Mouse (Mus musculus) thymus, adult 2 months (tissue): Measurements from ENCODE around the gene Fut4. TPM values are rescaled to one million over a fixed set of nuclear protein-coding genes. Genes with fewer than 3 reads are reported as not detected.

Source experiments
- DNase-seq: peaks from one replicate; pipeline ENCODE4 v3.0.0; 2021
- H3K27ac ChIP-seq: fragments of 200-500 bp; 2 replicates; pipeline ENCODE4 v1.5.1; 2012; ENCODE audit warnings: low read length, control low read depth; ENCODE audit not compliant: control insufficient read depth, insufficient read depth
- H3K27me3 ChIP-seq: fragments of 200-500 bp; 2 replicates; pipeline ENCODE4 v1.6.1; 2012; ENCODE audit warnings: mild to moderate bottlenecking, low read length, moderate library complexity, mixed read lengths; ENCODE audit not compliant: control insufficient read depth, insufficient read depth
- H3K36me3 ChIP-seq: fragments of 200-500 bp; 2 replicates; pipeline ENCODE4 v1.6.1; 2012; ENCODE audit warnings: mild to moderate bottlenecking, low read length, moderate library complexity; ENCODE audit not compliant: control insufficient read depth, insufficient read depth
- H3K4me1 ChIP-seq: fragments of 200-500 bp; replicated peaks from 2 replicates; pipeline ENCODE4 v1.6.1; 2012; ENCODE audit warnings: low read length; ENCODE audit not compliant: control insufficient read depth, insufficient read depth
- H3K4me3 ChIP-seq: fragments of 200-500 bp; 2 replicates; pipeline ENCODE4 v1.5.1; 2012; ENCODE audit warnings: mild to moderate bottlenecking, low read length, control low read depth, moderate library complexity; ENCODE audit not compliant: control insufficient read depth, insufficient read depth
- CTCF ChIP-seq: fragments of 200-500 bp; IDR thresholded peaks from 2 replicates; pipeline ENCODE4 v1.5.1; 2012; ENCODE audit warnings: mild to moderate bottlenecking, control low read depth, low read length, moderate library complexity, borderline replicate concordance; ENCODE audit not compliant: control insufficient read depth, poor library complexity, insufficient read depth; ENCODE audit errors: extremely low read depth
- POLR2A ChIP-seq: fragments of 200-500 bp; IDR thresholded peaks from 2 replicates; pipeline ENCODE4 v1.6.1; 2012; ENCODE audit warnings: mild to moderate bottlenecking, low read length, control low read depth, moderate library complexity; ENCODE audit not compliant: control insufficient read depth, poor library complexity, insufficient read depth; ENCODE audit errors: extremely low read depth
- WGBS: fragments of 180-500 bp; shearing (Covaris S2); methylation state at CpG from one replicate; pipeline ENCODE4 v1.1.7; 2018; 5-methylcytosine and 5-hydroxymethylcytosine counted together
- polyA plus RNA-seq: library from polyadenylated mRNA; depleted of rRNA; stranded (reverse); fragments of >200 nt; gene quantifications from 2 replicates; pipeline ENCODE4 v1.2.3, GENCODE M21; 2012

The Fut4 gene
- polyA plus RNA-seq, 1 experiment: 2.3 TPM

- Histone ChIP-seq H3K4me3 (peak overlapping the region; percentile 47), H3K4me1 (peaks cover 15% of the 10 kb centered on the region), H3K27ac (no peak overlapping the region), H3K36me3 (no peaks in the 10 kb centered on the region), H3K27me3 (no peaks in the 10 kb centered on the region; the same call in 1 of the 2 replicates)
- DNase-seq: peak; percentile 34
- WGBS: 1% methylated on average over 50 of the region's 50 CpGs
- TF ChIP-seq POLR2A: no peak
- no peak for TF ChIP-seq CTCF
These were observed 641 bp downstream of the Fut4 start for GRCm38 (mm10) chr9:14751503-14752000.

DNA sequence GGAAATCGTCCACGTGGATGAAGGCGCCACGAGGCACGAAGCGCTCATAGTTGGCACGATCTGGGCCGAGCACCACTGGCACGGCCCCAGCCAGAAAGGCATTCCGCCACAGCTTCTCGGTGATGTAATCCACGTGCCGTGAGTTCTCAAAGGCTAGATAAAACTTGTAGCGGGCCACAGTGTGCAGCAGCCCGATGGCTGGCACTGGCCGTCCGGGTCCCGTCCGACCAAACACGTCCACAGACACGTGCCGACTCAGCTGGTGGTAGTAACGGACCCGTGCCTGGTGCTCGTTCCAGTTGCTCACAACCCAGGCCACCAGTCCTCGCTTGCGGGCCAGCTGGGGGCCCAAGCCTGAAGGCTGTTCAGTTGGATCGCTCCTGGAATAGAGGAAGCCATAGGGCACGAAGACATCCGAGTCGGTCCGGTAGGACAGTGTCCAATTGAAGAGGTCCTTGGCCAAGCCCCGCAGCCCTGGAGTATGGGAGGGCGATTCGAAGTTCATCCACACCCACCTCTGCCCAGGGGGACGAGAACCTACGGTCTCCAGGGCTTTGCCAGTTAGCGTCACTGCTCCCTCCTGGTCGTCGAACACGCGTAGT is 1.2 kb downstream of the Fut4 start:
- DNase-seq: no peak
- TF ChIP-seq POLR2A (peak; percentile 17; the same call in 1 of the 2 replicates), CTCF (no peak)
- Histone ChIP-seq H3K27ac (no peak overlapping the region), H3K36me3 (no peaks in the 10 kb centered on the region), H3K4me1 (peaks cover 15% of the 10 kb centered on the region), H3K4me3 (peak overlapping the region; percentile 47), H3K27me3 (no peaks in the 10 kb centered on the region; the same call in 1 of the 2 replicates)
- WGBS: 79% methylated on average over 42 of the region's 42 CpGs

- WGBS: 95% methylated on average over 19 of the region's 19 CpGs
- no peak for TF ChIP-seq POLR2A
- TF ChIP-seq CTCF: no peak
These were observed 11.9 kb downstream of the Fut4 start, which contains the start of gene Piwil4 for GRCm38 (mm10) chr9:14740151-14740924. TSS of gene Piwil4 (minus strand) at chr9:14740733.

DNA sequence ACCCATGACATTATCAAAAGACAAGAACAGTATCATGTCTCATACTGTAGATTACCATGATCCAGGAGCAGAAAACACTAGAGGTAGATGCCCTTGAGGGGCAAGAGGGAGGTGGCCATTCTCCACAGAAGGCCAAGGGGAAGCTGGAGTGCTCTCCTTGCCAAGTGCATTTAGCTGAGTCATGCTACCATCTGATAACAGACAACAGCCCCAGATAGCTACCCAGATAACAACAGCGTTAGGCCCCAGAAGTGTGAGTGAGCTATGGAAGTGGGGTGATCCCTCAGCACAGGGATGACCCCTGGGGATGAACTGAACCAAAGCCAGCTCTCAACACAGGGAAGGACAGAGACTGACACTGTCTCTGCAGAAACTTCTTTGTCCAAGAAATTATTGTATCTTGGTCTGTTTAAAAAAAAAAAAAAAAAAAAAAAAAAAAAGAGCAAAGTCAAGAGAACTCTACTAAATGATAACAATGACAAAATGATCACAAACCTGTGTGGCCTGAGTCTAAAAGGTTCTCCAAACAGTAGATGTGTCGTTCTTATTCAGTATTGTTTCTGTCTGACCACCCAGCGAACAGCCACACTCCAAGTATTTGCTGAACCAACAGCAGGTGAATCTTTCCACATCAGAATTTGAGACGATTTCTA is 12.6 kb downstream of the Fut4 start:
- DNase-seq: no peak
- no peaks in the 10 kb centered on the region for H3K36me3 ChIP-seq
- TF ChIP-seq POLR2A (no peak), CTCF (no peak)
- H3K27me3 ChIP-seq: no peaks in the 10 kb centered on the region
- no peaks in the 10 kb centered on the region for H3K4me1 ChIP-seq
- no peak overlapping the region for H3K27ac ChIP-seq
- WGBS: 64% methylated on average over 4 of the region's 4 CpGs
- H3K4me3 ChIP-seq: no peak overlapping the region

More at GRCm38 (mm10) chr9:14740151-14740924, 11.9 kb downstream of the Fut4 start, which contains the start of gene Piwil4:
- H3K4me1 ChIP-seq: no peaks in the 10 kb centered on the region
- H3K4me3 ChIP-seq: no peak within 1 kb of the TSS
- H3K27me3 ChIP-seq: no peaks in the 10 kb centered on the region
- H3K27ac ChIP-seq: no peak within 1 kb of the TSS
- DNase-seq: no peak
- H3K36me3 ChIP-seq: no peaks in the 10 kb centered on the region

DNA sequence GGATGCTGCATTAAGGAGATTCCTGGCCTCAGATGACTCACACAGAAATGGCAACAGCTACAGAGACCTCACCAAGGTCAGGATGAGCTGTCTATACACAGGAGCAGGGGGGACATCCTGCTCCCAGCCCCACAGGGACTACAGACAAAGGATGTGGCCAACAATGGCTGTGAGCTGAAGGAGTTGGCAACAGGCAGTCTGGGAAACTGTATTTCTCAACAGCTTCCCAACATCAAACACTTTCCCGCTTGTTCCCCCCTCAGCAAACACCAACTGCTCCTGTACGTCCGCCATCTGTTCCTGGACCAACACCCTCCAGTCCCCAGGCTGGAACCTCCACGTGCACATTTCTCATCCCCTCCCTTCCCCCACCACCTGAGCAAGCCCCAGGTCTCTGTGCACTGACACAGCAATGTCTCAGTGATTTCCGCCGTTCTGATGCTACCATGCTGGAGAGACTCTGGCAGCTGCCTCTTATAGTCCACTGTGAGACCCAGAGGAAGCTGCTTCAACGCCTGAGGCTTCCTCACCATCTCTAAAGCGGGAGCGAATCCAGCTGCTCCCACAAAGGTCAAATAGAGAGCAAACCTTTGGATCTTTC is 21.2 kb downstream of the Fut4 start:
- TF ChIP-seq POLR2A (no peak), CTCF (no peak)
- 55% methylated on average over 9 of the region's 9 CpGs for WGBS
- H3K4me3 ChIP-seq: no peak overlapping the region
- no peak overlapping the region for H3K27ac ChIP-seq
- no peaks in the 10 kb centered on the region for H3K27me3 ChIP-seq
- DNase-seq: peak; percentile 21
- no peaks in the 10 kb centered on the region for H3K36me3 ChIP-seq
- peaks cover 6% of the 10 kb centered on the region; the same call in 1 of the 2 replicates for H3K4me1 ChIP-seq

DNA sequence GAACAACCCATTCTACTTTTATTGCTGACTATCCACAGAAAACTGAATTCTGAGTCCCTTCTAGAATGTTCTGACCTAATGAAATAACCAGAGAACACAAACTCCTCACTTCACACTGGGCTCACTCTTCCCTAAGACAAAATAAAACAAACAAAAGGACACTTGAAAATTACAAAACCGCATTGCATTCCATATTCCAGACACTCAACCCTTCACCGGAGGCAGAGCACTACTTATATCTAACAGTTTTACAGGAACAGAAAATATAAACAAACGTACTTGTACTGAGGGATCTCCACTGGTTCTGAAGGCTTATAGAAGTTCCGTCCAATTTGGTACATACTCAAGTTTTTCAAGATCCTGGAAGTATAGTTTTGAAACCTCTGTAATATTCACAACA is 23.8 kb downstream of the Fut4 start:
- Histone ChIP-seq H3K4me3 (no peak overlapping the region), H3K27ac (no peak overlapping the region), H3K36me3 (no peaks in the 10 kb centered on the region), H3K27me3 (no peaks in the 10 kb centered on the region), H3K4me1 (peaks cover 6% of the 10 kb centered on the region; the same call in 1 of the 2 replicates)
- 95% methylated on average over 4 of the region's 4 CpGs for WGBS
- no peak for DNase-seq
- TF ChIP-seq POLR2A (no peak), CTCF (no peak)

DNA sequence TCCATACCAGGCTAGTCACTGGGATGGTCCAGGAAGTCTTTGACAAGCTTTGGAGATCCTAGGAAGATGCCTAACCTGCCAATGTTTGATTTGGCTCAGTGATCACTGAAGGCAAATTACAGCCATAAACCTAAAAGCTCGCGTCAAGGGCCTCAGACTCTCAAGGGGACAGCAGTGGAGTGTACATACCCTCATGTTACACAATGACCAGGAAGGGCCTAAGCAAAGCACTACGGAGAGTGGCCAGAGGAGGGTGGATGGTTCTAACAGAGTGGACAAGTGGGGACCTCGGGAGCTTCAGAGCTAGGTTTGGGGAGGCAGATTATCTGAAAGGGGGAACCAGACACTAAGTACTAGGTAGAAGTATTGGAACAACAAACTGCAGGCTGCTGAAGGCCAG is 25.6 kb downstream of the Fut4 start:
- no peaks in the 10 kb centered on the region for H3K27me3 ChIP-seq
- WGBS: 96% methylated on average over 4 of the region's 4 CpGs
- no peak for TF ChIP-seq POLR2A
- TF ChIP-seq CTCF: no peak
- H3K27ac ChIP-seq: no peak overlapping the region
- no peaks in the 10 kb centered on the region for H3K36me3 ChIP-seq
- H3K4me3 ChIP-seq: no peak overlapping the region
- peaks cover 6% of the 10 kb centered on the region; the same call in 1 of the 2 replicates for H3K4me1 ChIP-seq
- no peak for DNase-seq
